Mouse (Mus musculus) Patski (cell line): ENCODE measurements at regions not wholly inside any gene's neighbourhood (a gene's known extent, or its start where the extent isn't known, plus 50 kb on each side); places are given as distances from the start of the nearest gene placed in this dataset.

Experiments
- ATAC-seq: fragments of 100-300 bp; one replicate; pipeline ENCODE4 v1.8.0; 2021
- CTCF ChIA-PET: fragments of 350-600 bp; sonication (Branson Sonifier 250); formaldehyde crosslinking; loops from one replicate; lab custom pipeline; 2022; ENCODE audit warnings: inconsistent platforms; lab: Charles Lee
- POLR2A ChIA-PET: fragments of 350-600 bp; sonication (Branson Sonifier 250); formaldehyde crosslinking; loops from one replicate; lab custom pipeline; 2022; ENCODE audit warnings: antibody characterized with exemption, inconsistent platforms; lab: Charles Lee
- DNase-seq: peaks from one replicate; pipeline ENCODE4 v3.0.0-alpha.2; 2011; ENCODE audit warnings: low read depth, low spot score
- H3K27me3 ChIP-seq: fragments of 371-371 bp; one replicate; pipeline ENCODE4 v1.5.1; 2021
- CTCF ChIP-seq: fragments of 100-300 bp; IDR thresholded peaks from one replicate; pipeline ENCODE4 v1.5.1; 2021
- in situ Hi-C: fragments of 300-500 bp; cut with MboI; formaldehyde crosslinking; loops from 3 replicates; pipeline ENCODE4 v1.11.1; 2018; ENCODE audit warnings: low pct_unique_long_range_greater_than_20kb, mixed read lengths

- CTCF ChIA-PET, result no interaction called here
- DNase-seq (no peak), ATAC-seq (no peak)
- H3K27me3 ChIP-seq, result no peaks in the 10 kb centered on the region
- in situ Hi-C loops, result no loop called here
- POLR2A ChIA-PET, result no interaction called here
- TF ChIP-seq CTCF, result no peak
Measured at GRCm38 (mm10) chr13:90742615-90743402, 162.3 kb downstream of the Atp6ap1l start.

GRCm38 (mm10) chr13:90739797-90740196 is 165.4 kb downstream of the Atp6ap1l start:
- TF ChIP-seq CTCF, result no peak
- in situ Hi-C loops, result no loop called here
- DNase-seq (no peak), ATAC-seq (no peak)
- ChIA-PET CTCF (interaction anchor here (1.2 kb wide), 1 partner anchor 20 kb away, joined by 3 read pairs; no protein-coding TSS in a partner anchor), POLR2A (no interaction called here)
- H3K27me3 ChIP-seq, result no peaks in the 10 kb centered on the region

GRCm38 (mm10) chr13:90738513-90738912 is 166.6 kb downstream of the Atp6ap1l start:
- DNase-seq, result no peak

GRCm38 (mm10) chr13:90733265-90733664 is 171.9 kb downstream of the Atp6ap1l start:
- TF ChIP-seq CTCF, result no peak
- in situ Hi-C loops, result no loop called here
- peak; percentile 27 for DNase-seq

More at GRCm38 (mm10) chr13:90738513-90738912, 166.6 kb downstream of the Atp6ap1l start:
- no peaks in the 10 kb centered on the region for H3K27me3 ChIP-seq
- POLR2A ChIA-PET, result no interaction called here
- no peak for TF ChIP-seq CTCF
- in situ Hi-C loops, result no loop called here
- no peak for ATAC-seq
- CTCF ChIA-PET, result no interaction called here

GRCm38 (mm10) chr13:90729078-90729477 is 176.1 kb downstream of the Atp6ap1l start:
- TF ChIP-seq CTCF, result no peak
- no peak for ATAC-seq
- in situ Hi-C loops, result no loop called here
- CTCF ChIA-PET, result interaction anchor here (1.3 kb wide), 1 partner anchor 11 kb away, joined by 3 read pairs; no protein-coding TSS in a partner anchor
- POLR2A ChIA-PET, result no interaction called here
- no peak for DNase-seq
- no peaks in the 10 kb centered on the region for H3K27me3 ChIP-seq

More at GRCm38 (mm10) chr13:90733265-90733664, 171.9 kb downstream of the Atp6ap1l start:
- H3K27me3 ChIP-seq, result no peaks in the 10 kb centered on the region
- ChIA-PET POLR2A (no interaction called here), CTCF (interaction anchor here (1.2 to 1.6 kb wide), 2 partner anchors 12 to 84 kb away, joined by 4 to 5 read pairs; no protein-coding TSS in a partner anchor)
- peak; percentile 84 for ATAC-seq

GRCm38 (mm10) chr13:90727816-90728215 is 177.3 kb downstream of the Atp6ap1l start:
- no peak for DNase-seq
- no peak for ATAC-seq
- no peaks in the 10 kb centered on the region for H3K27me3 ChIP-seq

GRCm38 (mm10) chr13:90725053-90725827 is 179.9 kb downstream of the Atp6ap1l start:
- in situ Hi-C loops, result no loop called here
- ATAC-seq (no peak), DNase-seq (no peak)
- TF ChIP-seq CTCF, result no peak
- CTCF ChIA-PET, result no interaction called here
- POLR2A ChIA-PET, result no interaction called here
- no peaks in the 10 kb centered on the region for H3K27me3 ChIP-seq

More at GRCm38 (mm10) chr13:90727816-90728215, 177.3 kb downstream of the Atp6ap1l start:
- CTCF ChIA-PET, result no interaction called here
- POLR2A ChIA-PET, result no interaction called here
- in situ Hi-C loops, result no loop called here
- TF ChIP-seq CTCF, result no peak

GRCm38 (mm10) chr13:90724598-90724997 is 180.6 kb downstream of the Atp6ap1l start:
- ChIA-PET POLR2A (no interaction called here), CTCF (no interaction called here)
- ATAC-seq (no peak), DNase-seq (no peak)
- TF ChIP-seq CTCF, result no peak
- in situ Hi-C loops, result no loop called here
- no peaks in the 10 kb centered on the region for H3K27me3 ChIP-seq

- CTCF ChIA-PET, result no interaction called here
- no peak for ATAC-seq
Measured at GRCm38 (mm10) chr13:90723533-90723898, 181.6 kb downstream of the Atp6ap1l start.

GRCm38 (mm10) chr13:90722599-90723532 is 182.3 kb downstream of the Atp6ap1l start:
- POLR2A ChIA-PET, result interaction anchor here (0.6 kb wide), 1 partner anchor 9 kb away, joined by 3 read pairs; no protein-coding TSS in a partner anchor
- CTCF ChIA-PET, result no interaction called here
- ATAC-seq, result no peak
- H3K27me3 ChIP-seq, result no peaks in the 10 kb centered on the region
- in situ Hi-C loops, result no loop called here
- no peak for TF ChIP-seq CTCF
- DNase-seq, result no peak

More at GRCm38 (mm10) chr13:90723533-90723898, 181.6 kb downstream of the Atp6ap1l start:
- no peak for DNase-seq
- no peaks in the 10 kb centered on the region for H3K27me3 ChIP-seq
- in situ Hi-C loops, result no loop called here
- no peak for TF ChIP-seq CTCF
- POLR2A ChIA-PET, result interaction anchor here (0.6 kb wide), 1 partner anchor 10 kb away, joined by 3 read pairs; no protein-coding TSS in a partner anchor
